Mouse (Mus musculus) thymus, adult 2 months (tissue): ENCODE data around the gene Mrpl39. TPM values are rescaled to one million over a fixed set of nuclear protein-coding genes. Genes with fewer than 3 reads are reported as not detected.

Source experiments
- DNase-seq: peaks from one replicate; pipeline ENCODE4 v3.0.0; 2021
- H3K27ac ChIP-seq: fragments of 200-500 bp; 2 replicates; pipeline ENCODE4 v1.5.1; 2012; ENCODE audit warnings: low read length, control low read depth; ENCODE audit not compliant: control insufficient read depth, insufficient read depth
- H3K27me3 ChIP-seq: fragments of 200-500 bp; 2 replicates; pipeline ENCODE4 v1.6.1; 2012; ENCODE audit warnings: mild to moderate bottlenecking, low read length, moderate library complexity, mixed read lengths; ENCODE audit not compliant: control insufficient read depth, insufficient read depth
- H3K36me3 ChIP-seq: fragments of 200-500 bp; 2 replicates; pipeline ENCODE4 v1.6.1; 2012; ENCODE audit warnings: mild to moderate bottlenecking, low read length, moderate library complexity; ENCODE audit not compliant: control insufficient read depth, insufficient read depth
- H3K4me1 ChIP-seq: fragments of 200-500 bp; replicated peaks from 2 replicates; pipeline ENCODE4 v1.6.1; 2012; ENCODE audit warnings: low read length; ENCODE audit not compliant: control insufficient read depth, insufficient read depth
- H3K4me3 ChIP-seq: fragments of 200-500 bp; 2 replicates; pipeline ENCODE4 v1.5.1; 2012; ENCODE audit warnings: mild to moderate bottlenecking, low read length, control low read depth, moderate library complexity; ENCODE audit not compliant: control insufficient read depth, insufficient read depth
- CTCF ChIP-seq: fragments of 200-500 bp; IDR thresholded peaks from 2 replicates; pipeline ENCODE4 v1.5.1; 2012; ENCODE audit warnings: mild to moderate bottlenecking, control low read depth, low read length, moderate library complexity, borderline replicate concordance; ENCODE audit not compliant: control insufficient read depth, poor library complexity, insufficient read depth; ENCODE audit errors: extremely low read depth
- POLR2A ChIP-seq: fragments of 200-500 bp; IDR thresholded peaks from 2 replicates; pipeline ENCODE4 v1.6.1; 2012; ENCODE audit warnings: mild to moderate bottlenecking, low read length, control low read depth, moderate library complexity; ENCODE audit not compliant: control insufficient read depth, poor library complexity, insufficient read depth; ENCODE audit errors: extremely low read depth
- WGBS: fragments of 180-500 bp; shearing (Covaris S2); methylation state at CpG from one replicate; pipeline ENCODE4 v1.1.7; 2018; 5-methylcytosine and 5-hydroxymethylcytosine counted together
- polyA plus RNA-seq: library from polyadenylated mRNA; depleted of rRNA; stranded (reverse); fragments of >200 nt; gene quantifications from 2 replicates; pipeline ENCODE4 v1.2.3, GENCODE M21; 2012

Gene Mrpl39
- polyA plus RNA-seq, 1 experiment, result 12.3 TPM

- 0 out of 2 replicates have a peak, but pooled peaks cover 3% of the 10 kb centered on the region for H3K4me1 ChIP-seq
- 51% methylated on average over 7 of the region's 7 CpGs for WGBS
- H3K27ac ChIP-seq, result no peak overlapping the region
- no peaks in the 10 kb centered on the region for H3K36me3 ChIP-seq
- no peak overlapping the region for H3K4me3 ChIP-seq
- no peak for DNase-seq
- no peak for TF ChIP-seq CTCF
- H3K27me3 ChIP-seq, result peaks cover 6% of the 10 kb centered on the region
Observed at GRCm38 (mm10) chr16:84776089-84776784, 40.7 kb upstream of the Mrpl39 start.

- no peaks in the 10 kb centered on the region for H3K36me3 ChIP-seq
- 0 out of 2 replicates have a peak, but pooled peaks cover 3% of the 10 kb centered on the region for H3K4me1 ChIP-seq
- peaks cover 6% of the 10 kb centered on the region for H3K27me3 ChIP-seq
- TF ChIP-seq CTCF, result no peak
- no peak for TF ChIP-seq POLR2A
- WGBS, result 54% methylated on average over 11 of the region's 11 CpGs
- H3K27ac ChIP-seq, result no peak overlapping the region
- H3K4me3 ChIP-seq, result no peak overlapping the region
- DNase-seq, result no peak
Observed at GRCm38 (mm10) chr16:84775356-84775755, 39.8 kb upstream of the Mrpl39 start.

- 3% methylated on average over 23 of the region's 23 CpGs for WGBS
- Histone ChIP-seq H3K27ac (no peak overlapping the region), H3K4me1 (0 out of 2 replicates have a peak, but pooled peaks cover 3% of the 10 kb centered on the region), H3K4me3 (no peak overlapping the region), H3K27me3 (peaks cover 6% of the 10 kb centered on the region), H3K36me3 (no peaks in the 10 kb centered on the region)
- no peak for DNase-seq
- TF ChIP-seq POLR2A (no peak), CTCF (no peak)
Observed at GRCm38 (mm10) chr16:84774761-84775231, 39.3 kb upstream of the Mrpl39 start.

GRCm38 (mm10) chr16:84774003-84774703 is 38.6 kb upstream of the Mrpl39 start, which contains the start of gene Jam2:
Gene Jam2, plus strand, starts transcription at chr16:84774123.
- no peaks in the 10 kb centered on the region for H3K36me3 ChIP-seq
- H3K27ac ChIP-seq, result no peak within 1 kb of the TSS
- H3K4me3 ChIP-seq, result peak within 1 kb of the TSS; percentile 28
- H3K4me1 ChIP-seq, result 0 out of 2 replicates have a peak, but pooled peaks cover 3% of the 10 kb centered on the region
- H3K27me3 ChIP-seq, result peaks cover 6% of the 10 kb centered on the region
- under 1% methylated on average over 43 of the region's 43 CpGs for WGBS
- TF ChIP-seq CTCF (no peak), POLR2A (no peak)
- DNase-seq, result peak; percentile 3

GRCm38 (mm10) chr16:84773268-84773861 is 37.8 kb upstream of the Mrpl39 start:
- DNase-seq, result no peak
- TF ChIP-seq CTCF (no peak), POLR2A (no peak)
- Histone ChIP-seq H3K4me1 (0 out of 2 replicates have a peak, but pooled peaks cover 3% of the 10 kb centered on the region), H3K27ac (no peak overlapping the region), H3K27me3 (peaks cover 6% of the 10 kb centered on the region), H3K4me3 (no peak overlapping the region), H3K36me3 (no peaks in the 10 kb centered on the region)
- 6% methylated on average over 15 of the region's 15 CpGs for WGBS

GRCm38 (mm10) chr16:84772496-84773267 is 37.1 kb upstream of the Mrpl39 start:
- no peak overlapping the region for H3K27ac ChIP-seq
- 0 out of 2 replicates have a peak, but pooled peaks cover 3% of the 10 kb centered on the region for H3K4me1 ChIP-seq
- TF ChIP-seq CTCF (no peak), POLR2A (no peak)
- H3K36me3 ChIP-seq, result no peaks in the 10 kb centered on the region
- no peak overlapping the region for H3K4me3 ChIP-seq
- WGBS, result 70% methylated on average over 8 of the region's 8 CpGs
- H3K27me3 ChIP-seq, result peaks cover 6% of the 10 kb centered on the region
- DNase-seq, result no peak
